ENCODE assay signal across 19 mouse cellular contexts in genomic region chr4:133061798-133062197, GRCm38 (mm10).
"Had no signal": no experiment of that assay in that cellular context is flagged by ENCODE, and none has a peak within 500 bp of the region (broad histone marks: within the 10 kb centered on the region; RNA-seq: fewer than 3 reads in every experiment).

No protein-coding gene starts in this region.

- ATAC-seq: midbrain, embryonic 15.5 days had no signal

- H3K9me3 ChIP-seq: kidney, embryonic 15.5 days; limb, embryonic 15.5 days; liver, embryonic 15.5 days; midbrain, embryonic 12.5 days; midbrain, embryonic 15.5 days; neural tube, embryonic 13.5 days; stomach, embryonic 15.5 days had no signal

- H3K9ac ChIP-seq: kidney, embryonic 15.5 days; limb, embryonic 15.5 days; liver, embryonic 15.5 days; midbrain, embryonic 12.5 days; midbrain, embryonic 15.5 days; neural tube, embryonic 13.5 days; stomach, embryonic 15.5 days had no signal

- H3K4me2 ChIP-seq: kidney, embryonic 15.5 days; limb, embryonic 15.5 days; liver, embryonic 11.5 days; liver, embryonic 15.5 days; midbrain, embryonic 12.5 days; midbrain, embryonic 15.5 days; neural tube, embryonic 13.5 days; stomach, embryonic 15.5 days had no signal

- DNase-seq: kidney, adult 11 months; kidney, adult 8-10 months; kidney, postnatal 10 days; kidney, postnatal 36 days; lung, adult 2 months; lung, postnatal 14 days; retina, postnatal 1 day; right cerebral cortex, postnatal 25 days; spleen, adult 18-20 months; thymus, adult 18-20 months; thymus, postnatal 4 days had no signal

- H3K4me3 ChIP-seq: kidney, embryonic 15.5 days; limb, embryonic 15.5 days; liver, embryonic 15.5 days; midbrain, embryonic 12.5 days; midbrain, embryonic 15.5 days; neural tube, embryonic 13.5 days; stomach, embryonic 15.5 days had no signal

- H3K27ac ChIP-seq: kidney, embryonic 15.5 days; limb, embryonic 15.5 days; liver, embryonic 15.5 days; midbrain, embryonic 12.5 days; midbrain, embryonic 15.5 days; neural tube, embryonic 13.5 days; stomach, embryonic 15.5 days had no signal

- H3K27me3 ChIP-seq: kidney, embryonic 15.5 days; limb, embryonic 15.5 days; liver, embryonic 15.5 days; midbrain, embryonic 12.5 days; midbrain, embryonic 15.5 days; neural tube, embryonic 13.5 days; stomach, embryonic 15.5 days had no signal
